Mouse (Mus musculus) liver, embryonic 16.5 days (tissue): Measurements from ENCODE around the gene Nrxn1. TPM values are rescaled to one million over a fixed set of nuclear protein-coding genes. Genes with fewer than 3 reads are reported as not detected.

Experiments
- ATAC-seq: fragments of 200-750 bp; cut with Nextera tagmentation; 2 replicates; pipeline ENCODE4 v1.8.0; 2017; ENCODE audit warnings: low read depth, mild to moderate bottlenecking, moderate number of reproducible peaks, moderate library complexity
- H3K27ac ChIP-seq: fragments of 300-500 bp; sonication (generic); 2 replicates; pipeline ENCODE4 v1.5.1; 2014; ENCODE audit warnings: mild to moderate bottlenecking, low read length
- H3K27me3 ChIP-seq: fragments of 300-500 bp; sonication (generic); 2 replicates; pipeline ENCODE4 v1.6.1; 2014; ENCODE audit warnings: low read depth, low read length, mixed read lengths; ENCODE audit not compliant: control insufficient read depth, insufficient read depth
- H3K36me3 ChIP-seq: fragments of 300-500 bp; sonication (generic); 2 replicates; pipeline ENCODE4 v1.6.1; 2014; ENCODE audit warnings: mild to moderate bottlenecking; ENCODE audit not compliant: control insufficient read depth, insufficient read depth
- H3K4me1 ChIP-seq: fragments of 300-500 bp; sonication (generic); 2 replicates; pipeline ENCODE4 v1.6.1; 2014; ENCODE audit warnings: low read depth, low read length, mixed read lengths; ENCODE audit not compliant: control insufficient read depth
- H3K4me2 ChIP-seq: fragments of 300-500 bp; sonication (generic); 2 replicates; pipeline ENCODE4 v1.6.1; 2014; ENCODE audit warnings: low read depth, low read length, mixed read lengths
- H3K4me3 ChIP-seq: fragments of 300-500 bp; sonication (generic); 2 replicates; pipeline ENCODE4 v1.5.1; 2014; ENCODE audit warnings: low read depth, mild to moderate bottlenecking, low read length
- H3K9ac ChIP-seq: fragments of 300-500 bp; sonication (generic); 2 replicates; pipeline ENCODE4 v1.6.1; 2014; ENCODE audit warnings: low read depth, low read length
- H3K9me3 ChIP-seq: fragments of 300-500 bp; sonication (generic); replicated peaks from 2 replicates; pipeline ENCODE4 v1.6.1; 2016; ENCODE audit warnings: low read length; ENCODE audit not compliant: control insufficient read depth
- WGBS: fragments of 180-500 bp; shearing (Covaris S2); extraction: QIAGEN DNeasy Blood & Tissue Kit; methylation state at CpG from one replicate; pipeline ENCODE4 v1.1.7; 2014; ENCODE audit not compliant: insufficient replicate concordance; 5-methylcytosine and 5-hydroxymethylcytosine counted together
- polyA plus RNA-seq: library from polyadenylated mRNA; unstranded; fragments of >200 nt; fragmentation: Nextera tagmentation; extraction: Ambion mirVana; gene quantifications from 2 replicates; pipeline ENCODE4 v1.2.1, GENCODE M21; 2015

The Nrxn1 gene
- polyA plus RNA-seq, 1 experiment from 2014 or later: 0.22 TPM

DNA sequence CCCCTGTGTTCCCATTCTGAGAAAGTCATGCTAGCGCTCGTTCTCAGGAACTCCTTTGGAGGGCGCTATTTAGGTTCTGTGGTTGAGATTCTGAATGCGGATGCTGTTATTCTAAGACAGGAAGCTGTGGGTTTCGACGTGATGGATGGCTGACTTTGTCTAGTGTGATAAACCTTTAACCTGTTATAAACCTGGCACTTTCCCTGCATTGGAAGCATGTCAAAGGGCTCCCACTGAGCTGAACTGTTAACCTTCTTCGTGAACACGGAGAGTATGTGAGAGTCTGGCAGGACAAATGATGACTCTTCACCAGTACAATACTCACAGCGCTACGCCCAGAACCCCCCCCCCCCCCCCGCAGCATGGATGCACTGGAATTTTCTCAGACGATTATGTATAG, 962.0 kb downstream of the Nrxn1 start:
- H3K9ac ChIP-seq: no peak overlapping the region
- no peak overlapping the region for H3K27ac ChIP-seq
- H3K36me3 ChIP-seq: no peaks in the 10 kb centered on the region
- H3K27me3 ChIP-seq: no peaks in the 10 kb centered on the region
- no peaks in the 10 kb centered on the region for H3K9me3 ChIP-seq
- no peak overlapping the region for H3K4me3 ChIP-seq
- no peak for ATAC-seq
- H3K4me1 ChIP-seq: no peaks in the 10 kb centered on the region
- no peak overlapping the region for H3K4me2 ChIP-seq
- WGBS: 54% methylated on average over 11 of the region's 12 CpGs

DNA sequence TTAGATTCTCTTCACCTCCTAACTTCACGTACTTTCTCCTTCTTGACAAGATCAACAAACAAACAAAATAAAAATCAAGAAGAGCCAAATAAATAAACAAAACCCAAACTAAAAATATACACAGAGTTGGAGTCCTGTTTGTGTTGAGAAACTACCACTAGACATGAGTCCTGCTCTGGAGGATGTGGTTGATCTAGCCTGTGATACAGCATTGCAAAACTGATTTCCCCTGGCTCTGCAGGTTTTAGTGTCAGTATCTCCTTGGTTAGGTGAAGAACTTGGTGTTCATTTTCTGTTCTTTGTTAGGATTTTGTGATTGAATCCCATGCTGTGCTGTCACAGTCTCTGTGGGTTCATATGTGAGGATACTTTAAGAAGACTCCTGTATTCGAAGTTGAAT, 963.7 kb downstream of the Nrxn1 start:
- Histone ChIP-seq H3K9ac (no peak overlapping the region), H3K4me1 (no peaks in the 10 kb centered on the region), H3K36me3 (no peaks in the 10 kb centered on the region), H3K4me3 (no peak overlapping the region), H3K27ac (no peak overlapping the region), H3K9me3 (no peaks in the 10 kb centered on the region), H3K27me3 (no peaks in the 10 kb centered on the region), H3K4me2 (no peak overlapping the region)
- no peak for ATAC-seq
- WGBS: 56% methylated on average over 2 of the region's 2 CpGs

DNA sequence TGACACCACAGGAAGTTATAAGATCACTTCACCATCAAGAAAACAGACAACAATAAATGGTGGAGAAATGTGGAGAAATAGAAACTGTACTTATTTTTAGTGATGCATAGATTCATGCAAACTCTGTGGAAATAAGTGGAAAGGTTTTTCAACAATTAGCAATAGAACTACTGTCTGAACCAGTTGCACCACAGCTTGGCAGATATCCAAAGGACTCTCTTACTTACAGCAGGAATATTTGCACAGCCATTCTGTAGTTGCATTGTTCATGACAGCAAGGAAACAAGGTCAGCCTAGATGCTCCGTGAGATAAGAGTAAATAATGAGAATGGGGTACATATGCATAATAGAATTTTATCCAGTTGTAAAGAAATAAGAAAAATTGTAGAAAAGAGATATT, 965.3 kb downstream of the Nrxn1 start:
- 54% methylated on average over 1 of the region's 1 CpGs for WGBS
- Histone ChIP-seq H3K9ac (no peak overlapping the region), H3K27me3 (no peaks in the 10 kb centered on the region), H3K4me2 (no peak overlapping the region), H3K27ac (no peak overlapping the region), H3K4me1 (no peaks in the 10 kb centered on the region), H3K36me3 (no peaks in the 10 kb centered on the region), H3K4me3 (no peak overlapping the region), H3K9me3 (no peaks in the 10 kb centered on the region)
- no peak for ATAC-seq

DNA sequence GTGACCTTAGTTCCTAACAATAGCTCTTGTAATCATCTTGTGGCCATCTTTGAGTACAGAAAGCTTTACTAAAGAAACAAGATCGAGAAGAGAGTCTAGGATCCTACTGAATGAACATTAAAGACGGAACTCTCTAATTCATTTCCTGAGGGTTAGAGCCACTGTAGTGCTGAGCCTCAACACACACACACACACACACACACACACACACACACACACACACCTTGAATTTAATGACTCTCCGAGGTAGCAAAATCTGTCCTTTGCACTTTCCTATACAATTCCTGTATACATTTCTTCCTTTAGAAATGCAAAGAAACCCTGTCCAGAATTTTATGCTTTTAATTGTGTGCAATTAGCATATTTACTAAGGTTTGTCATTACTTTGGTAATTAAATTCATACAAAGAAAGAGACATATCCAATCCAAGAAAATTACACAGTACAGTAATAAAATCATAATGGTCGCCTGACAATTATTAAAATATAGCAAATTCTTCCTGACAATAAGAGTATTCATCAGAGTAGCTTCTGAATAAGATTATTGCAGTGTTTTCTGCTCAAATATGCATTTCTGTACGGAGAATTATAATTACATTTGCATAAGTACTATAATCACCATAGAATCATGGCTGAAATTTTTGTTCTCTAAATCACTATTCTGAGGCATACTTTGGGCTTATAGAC, 969.9 kb downstream of the Nrxn1 start:
- 49% methylated on average over 5 of the region's 5 CpGs for WGBS
- Histone ChIP-seq H3K27ac (no peak overlapping the region), H3K36me3 (no peaks in the 10 kb centered on the region), H3K4me3 (no peak overlapping the region), H3K4me2 (no peak overlapping the region), H3K9ac (no peak overlapping the region), H3K9me3 (no peaks in the 10 kb centered on the region), H3K27me3 (no peaks in the 10 kb centered on the region), H3K4me1 (no peaks in the 10 kb centered on the region)
- ATAC-seq: no peak

DNA sequence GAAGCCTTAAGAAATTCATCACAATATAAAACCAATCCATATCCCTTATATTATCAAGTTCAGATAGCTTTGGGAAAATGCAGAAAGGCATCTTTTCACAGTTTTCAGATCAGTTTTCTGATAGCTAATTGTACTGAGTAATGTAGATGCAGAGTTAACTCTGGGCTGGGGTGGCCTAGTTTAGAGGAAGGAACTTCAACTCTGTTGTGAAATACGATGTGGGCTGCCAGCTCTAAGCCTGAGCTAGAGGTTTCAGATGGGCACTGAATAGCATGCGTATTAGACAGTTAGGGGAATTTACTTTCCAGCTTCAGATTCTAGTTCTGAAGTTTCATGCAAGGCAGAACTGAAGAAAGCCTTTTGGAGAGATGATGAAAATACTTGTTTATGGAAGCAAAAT, 976.6 kb downstream of the Nrxn1 start:
- Histone ChIP-seq H3K36me3 (no peaks in the 10 kb centered on the region), H3K4me2 (no peak overlapping the region), H3K9me3 (no peaks in the 10 kb centered on the region), H3K4me3 (no peak overlapping the region), H3K27me3 (no peaks in the 10 kb centered on the region), H3K9ac (no peak overlapping the region), H3K4me1 (no peaks in the 10 kb centered on the region), H3K27ac (no peak overlapping the region)
- 33% methylated on average over 2 of the region's 2 CpGs for WGBS
- ATAC-seq: no peak

DNA sequence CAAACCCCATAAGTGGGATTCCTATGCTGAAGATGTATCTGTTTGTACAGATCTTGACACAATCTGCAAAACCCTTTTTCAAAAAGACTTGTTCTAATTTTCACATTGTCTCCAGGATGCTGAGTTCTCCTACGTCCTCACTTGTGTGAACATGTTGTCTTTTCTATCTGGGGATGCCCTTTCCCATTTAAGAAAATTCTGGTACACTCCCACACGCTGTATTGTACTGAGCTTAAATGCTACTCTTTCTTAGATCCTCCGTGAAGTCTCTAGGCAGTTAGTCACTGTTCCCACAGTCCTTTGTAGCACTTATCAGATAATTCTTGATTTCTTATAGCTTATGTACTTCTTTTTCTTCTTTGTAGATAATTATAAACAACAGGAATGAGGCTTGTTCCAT, 997.9 kb downstream of the Nrxn1 start:
- H3K4me3 ChIP-seq: no peak overlapping the region
- 45% methylated on average over 3 of the region's 3 CpGs for WGBS
- H3K9me3 ChIP-seq: no peaks in the 10 kb centered on the region
- no peaks in the 10 kb centered on the region for H3K36me3 ChIP-seq
- ATAC-seq: no peak
- H3K4me2 ChIP-seq: no peak overlapping the region
- no peak overlapping the region for H3K27ac ChIP-seq
- no peak overlapping the region for H3K9ac ChIP-seq
- H3K4me1 ChIP-seq: no peaks in the 10 kb centered on the region
- H3K27me3 ChIP-seq: no peaks in the 10 kb centered on the region

DNA sequence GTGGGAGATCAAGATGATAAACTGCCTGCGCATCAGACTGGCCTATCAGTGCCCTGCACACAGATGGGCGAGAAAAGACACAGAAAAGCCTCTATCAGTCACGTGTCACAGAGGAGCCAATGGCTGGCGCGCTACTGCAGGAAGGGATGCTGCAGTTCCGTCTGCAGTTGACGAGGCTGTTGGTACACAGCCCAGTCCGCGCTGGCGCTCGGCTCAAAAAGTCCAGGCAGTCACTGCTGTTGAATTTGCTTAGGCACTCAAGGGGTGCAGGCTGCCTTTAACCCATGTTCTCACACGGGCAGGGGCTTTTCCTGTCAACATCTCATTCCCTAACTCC, 1004.6 kb downstream of the Nrxn1 start:
- Histone ChIP-seq H3K36me3 (no peaks in the 10 kb centered on the region), H3K4me1 (no peaks in the 10 kb centered on the region), H3K4me2 (no peak overlapping the region), H3K9ac (no peak overlapping the region), H3K9me3 (no peaks in the 10 kb centered on the region), H3K27me3 (no peaks in the 10 kb centered on the region), H3K4me3 (no peak overlapping the region), H3K27ac (no peak overlapping the region)
- 0 out of 2 replicates have a peak, but pooled peaks have one; percentile 27 for ATAC-seq
- WGBS: 6% methylated on average over 12 of the region's 12 CpGs

DNA sequence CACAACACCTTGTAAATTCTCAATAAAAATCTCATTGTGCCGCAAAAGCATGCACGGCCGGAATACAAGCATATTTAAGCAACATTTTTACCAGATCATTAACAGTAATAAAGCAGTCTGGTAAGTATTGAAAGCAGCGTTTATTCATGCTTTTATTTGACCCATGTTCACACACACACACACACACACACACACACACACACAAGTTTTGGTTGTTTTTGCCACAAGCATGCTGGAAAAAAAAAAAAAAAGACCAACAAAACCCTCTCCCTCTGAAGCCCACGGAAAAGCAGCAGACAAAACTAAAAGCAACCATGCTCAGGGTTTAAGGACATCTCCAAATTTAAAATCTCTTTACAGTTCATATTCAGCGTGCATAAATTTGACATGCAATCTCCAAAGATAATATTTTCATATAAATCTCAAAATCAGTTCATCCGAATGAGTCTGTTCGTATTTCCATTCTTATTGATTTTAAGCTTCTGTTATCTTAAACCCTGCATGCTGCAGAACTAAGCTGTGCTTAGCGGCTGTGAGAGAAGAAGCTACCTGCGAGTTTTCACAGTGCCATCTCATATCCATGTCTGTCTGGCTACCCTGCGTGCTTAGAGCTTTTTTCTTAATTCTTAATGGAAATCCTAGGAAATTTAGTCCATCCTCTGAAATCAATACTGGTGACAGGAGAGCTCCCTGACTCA, 1005.1 kb downstream of the Nrxn1 start:
- H3K9ac ChIP-seq: no peak overlapping the region
- 52% methylated on average over 11 of the region's 11 CpGs for WGBS
- H3K27me3 ChIP-seq: no peaks in the 10 kb centered on the region
- H3K4me1 ChIP-seq: no peaks in the 10 kb centered on the region
- no peak for ATAC-seq
- H3K9me3 ChIP-seq: no peaks in the 10 kb centered on the region
- no peak overlapping the region for H3K4me3 ChIP-seq
- H3K4me2 ChIP-seq: no peak overlapping the region
- no peaks in the 10 kb centered on the region for H3K36me3 ChIP-seq
- no peak overlapping the region for H3K27ac ChIP-seq

DNA sequence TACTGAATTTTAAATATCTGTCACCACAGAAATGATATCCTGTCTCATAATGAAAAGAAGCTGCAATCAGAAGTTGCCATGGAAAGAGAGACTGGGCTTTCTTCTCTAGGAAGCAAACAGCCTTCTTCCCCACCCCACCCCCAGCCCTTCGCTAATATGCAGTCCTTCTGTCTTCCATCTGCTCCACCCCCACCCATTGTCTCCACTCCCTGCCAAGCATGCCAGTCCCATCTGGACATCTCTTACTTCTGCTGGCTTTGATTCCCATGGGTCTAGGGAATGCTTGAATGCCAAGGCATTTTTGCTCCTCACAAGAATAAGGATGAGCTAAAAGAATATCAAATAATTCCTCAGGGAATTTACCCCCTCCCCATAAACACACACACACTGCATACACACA, 1006.0 kb downstream of the Nrxn1 start:
- Histone ChIP-seq H3K27ac (no peak overlapping the region), H3K9me3 (no peaks in the 10 kb centered on the region), H3K27me3 (no peaks in the 10 kb centered on the region), H3K9ac (no peak overlapping the region), H3K4me2 (no peak overlapping the region), H3K4me1 (no peaks in the 10 kb centered on the region), H3K4me3 (no peak overlapping the region), H3K36me3 (no peaks in the 10 kb centered on the region)
- ATAC-seq: no peak
- WGBS: 44% methylated on average over 1 of the region's 1 CpGs
